10 mouse cellular contexts compared by ENCODE assay signal in the genomic region with DNA sequence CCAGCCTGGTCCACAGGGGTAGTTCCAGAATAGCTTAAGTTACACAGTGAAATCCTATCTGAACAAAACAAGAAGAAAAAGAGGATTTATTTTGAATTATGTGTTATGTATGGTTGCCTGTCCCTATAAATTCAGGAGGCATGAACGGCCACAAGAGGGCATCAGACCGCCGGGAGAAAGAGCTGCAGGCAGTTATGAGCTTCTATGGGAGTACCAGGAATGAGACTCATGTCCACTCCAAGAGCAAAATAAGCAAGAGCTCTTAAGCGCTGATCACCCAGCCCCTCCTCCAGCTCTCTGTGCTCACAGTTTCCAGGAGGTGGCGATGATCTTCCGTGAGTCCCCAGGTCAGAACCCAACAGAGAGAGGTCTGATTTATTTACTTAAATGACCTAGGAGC. TPM values are rescaled to one million over a fixed set of nuclear protein-coding genes. Genes with fewer than 3 reads are reported as not detected.
A peak's percentile ranks its signal among the peaks of the same experiment; 100 is the strongest.
DNase-seq lines count a peak whose midpoint lies in the region; ATAC-seq and TF ChIP-seq lines count a peak whose summit lies in the region.
"Had no signal": no experiment of that assay in that cellular context is flagged by ENCODE, and none has a peak within 500 bp of the region (broad histone marks: within the 10 kb centered on the region; RNA-seq: fewer than 3 reads in every experiment).

No protein-coding gene starts in this region.

- H3K9ac ChIP-seq in intestine, postnatal 0 days (ENCODE audit: low read depth, low read length) = no peak overlapping the region
- H3K9ac ChIP-seq in intestine, embryonic 15.5 days = no peak overlapping the region
- H3K9ac ChIP-seq: embryonic facial prominence, embryonic 12.5 days; limb, embryonic 12.5 days had no signal

- no peaks in the 10 kb centered on the region for H3K36me3 ChIP-seq in intestine, postnatal 0 days (ENCODE audit: control insufficient read depth, insufficient read depth)
- no peaks in the 10 kb centered on the region for H3K36me3 ChIP-seq in intestine, embryonic 15.5 days
- no peaks in the 10 kb centered on the region for H3K36me3 ChIP-seq in C2C12 (ENCODE audit: control insufficient read depth, insufficient read depth)
- H3K36me3 ChIP-seq: embryonic facial prominence, embryonic 12.5 days; limb, embryonic 12.5 days had no signal

- H3K4me2 ChIP-seq in intestine, postnatal 0 days (replicated peaks; ENCODE audit: low read depth) = no peak overlapping the region
- H3K4me2 ChIP-seq in intestine, embryonic 15.5 days (replicated peaks) = no peak overlapping the region
- H3K4me2 ChIP-seq: embryonic facial prominence, embryonic 12.5 days; limb, embryonic 12.5 days had no signal

- H3K79me2 ChIP-seq in C2C12 (ENCODE audit: control insufficient read depth, insufficient read depth) = no peaks in the 10 kb centered on the region

- no peak overlapping the region for H3K4me3 ChIP-seq in intestine, postnatal 0 days (ENCODE audit: low read depth, low read length)
- H3K4me3 ChIP-seq in intestine, embryonic 15.5 days (replicated peaks) = no peak overlapping the region
- H3K4me3 ChIP-seq in C2C12 (ENCODE audit: insufficient read depth, poor library complexity, severe bottlenecking) = no peak overlapping the region
- H3K4me3 ChIP-seq: embryonic facial prominence, embryonic 12.5 days; limb, embryonic 12.5 days had no signal

- peak; percentile 88 for TF ChIP-seq CTCF in intestine, postnatal 0 days (IDR thresholded peaks at IDR 0.05; ENCODE audit: low read depth)
- peak; percentile 31 for TF ChIP-seq CTCF in C2C12 (IDR thresholded peaks at IDR 0.05; ENCODE audit: control insufficient read depth, insufficient read depth, insufficient read length)

- H3K4me1 ChIP-seq in intestine, postnatal 0 days (replicated peaks; ENCODE audit: control insufficient read depth, insufficient read depth, low read length) = no peaks in the 10 kb centered on the region
- no peaks in the 10 kb centered on the region for H3K4me1 ChIP-seq in intestine, embryonic 15.5 days (replicated peaks)
- H3K4me1 ChIP-seq: embryonic facial prominence, embryonic 12.5 days; limb, embryonic 12.5 days had no signal

- no peaks in the 10 kb centered on the region for H3K79me3 ChIP-seq in C2C12 (ENCODE audit: low read depth)

- no peak overlapping the region for H3K27ac ChIP-seq in intestine, postnatal 0 days (ENCODE audit: low read depth, low read length)
- H3K27ac ChIP-seq in intestine, embryonic 15.5 days = no peak overlapping the region
- H3K27ac ChIP-seq: embryonic facial prominence, embryonic 12.5 days; limb, embryonic 12.5 days had no signal

- no peak overlapping the region for H3ac ChIP-seq in C2C12 (ENCODE audit: control insufficient read depth, insufficient read length, low read depth)

- H3K9me3 ChIP-seq in intestine, postnatal 0 days (ENCODE audit: control insufficient read depth) = no peaks in the 10 kb centered on the region
- no peaks in the 10 kb centered on the region for H3K9me3 ChIP-seq in intestine, embryonic 15.5 days
- H3K9me3 ChIP-seq: embryonic facial prominence, embryonic 12.5 days; limb, embryonic 12.5 days had no signal

- peak; percentile 56 for ATAC-seq in intestine, postnatal 0 days
- no peak for ATAC-seq in intestine, embryonic 15.5 days
- ATAC-seq in neutrophil, adult 5-6 weeks (ENCODE audit: extremely low read depth, insufficient number of reproducible peaks, low FRiP score, poor library complexity, severe bottlenecking) = peak; percentile 60

- H3K27me3 ChIP-seq in intestine, postnatal 0 days (replicated peaks; ENCODE audit: control insufficient read depth, insufficient read depth, low read length) = no peaks in the 10 kb centered on the region; the same call in 1 of the 2 replicates
- H3K27me3 ChIP-seq in intestine, embryonic 15.5 days (replicated peaks) = no peaks in the 10 kb centered on the region
- H3K27me3 ChIP-seq in C2C12 (ENCODE audit: control insufficient read depth, insufficient read depth, insufficient read length) = no peaks in the 10 kb centered on the region
- H3K27me3 ChIP-seq: embryonic facial prominence, embryonic 12.5 days; limb, embryonic 12.5 days had no signal

- under 1% methylated on average over 6 of the region's 6 CpGs for WGBS in intestine, postnatal 0 days
- WGBS in intestine, embryonic 15.5 days = 3% methylated on average over 6 of the region's 6 CpGs

- peak; percentile 95 for DNase-seq in ZHBTc4 (ENCODE audit: low read depth, low spot score)
- DNase-seq in embryo, embryonic 11 days = peak; percentile 70
- peak; percentile 73 to 92 for DNase-seq in kidney, postnatal 36 days
- no peak for DNase-seq in frontal cortex, postnatal 14 days (ENCODE audit: low spot score in 2 of 2)

TF ChIP-seq in C2C12, 6 proteins besides CTCF, POLR2A, EP300 and RAD21:
- TF ChIP-seq MAX (IDR thresholded peaks at IDR 0.05) = no peak
- TF ChIP-seq USF1 (IDR thresholded peaks at IDR 0.05; ENCODE audit: low read depth) = no peak
- TF ChIP-seq MYOG (IDR thresholded peaks at IDR 0.05; ENCODE audit: control insufficient read depth, extremely low read depth, insufficient read length) = no peak
- no peak for TF ChIP-seq CEBPB (IDR thresholded peaks at IDR 0.05; ENCODE audit: low read depth)
- no peak for TF ChIP-seq MYOD1 (IDR thresholded peaks at IDR 0.05; ENCODE audit: control insufficient read depth, insufficient read length, low read depth)
TF ChIP-seq in C2C12: peak in this region for 0.

RNA-seq across cellular contexts. Expression of a gene that starts 15.3 kb away (rescaled TPM):
- 1.1 and 1.3 TPM in 2 replicates for polyA plus RNA-seq in intestine, postnatal 0 days (2015; fragmentation: Nextera tagmentation; extraction: Ambion mirVana)
- polyA plus RNA-seq in intestine, embryonic 15.5 days (2015; fragmentation: Nextera tagmentation; extraction: Ambion mirVana) = 2.7 and 3.7 TPM in 2 replicates
- polyA plus RNA-seq in C2C12 (2012; fragmentation: generic; extraction: Trizol) = 15.9 TPM
- total RNA-seq in neutrophil, adult 5-6 weeks (2017) = 0.35 and 0.61 TPM in 2 replicates

RNA-seq across cellular contexts. Expression of a gene that starts 18.4 kb away (rescaled TPM):
- 1.4 and 1.6 TPM in 2 replicates for polyA plus RNA-seq in intestine, postnatal 0 days (2015; fragmentation: Nextera tagmentation; extraction: Ambion mirVana)
- 1.9 and 2.4 TPM in 2 replicates for polyA plus RNA-seq in intestine, embryonic 15.5 days (2015; fragmentation: Nextera tagmentation; extraction: Ambion mirVana)
- 12.5 TPM for polyA plus RNA-seq in C2C12 (2012; fragmentation: generic; extraction: Trizol)
- 63.2 and 69.2 TPM in 2 replicates for total RNA-seq in neutrophil, adult 5-6 weeks (2017)

RNA-seq across cellular contexts. Expression of a gene that starts 40.8 kb away (rescaled TPM):
- polyA plus RNA-seq in intestine, postnatal 0 days (2015; fragmentation: Nextera tagmentation; extraction: Ambion mirVana) = 122 and 123 TPM in 2 replicates
- 79.9 and 93.0 TPM in 2 replicates for polyA plus RNA-seq in intestine, embryonic 15.5 days (2015; fragmentation: Nextera tagmentation; extraction: Ambion mirVana)
- 110 TPM for polyA plus RNA-seq in C2C12 (2012; fragmentation: generic; extraction: Trizol)
- 7.2 and 13.5 TPM in 2 replicates for total RNA-seq in neutrophil, adult 5-6 weeks (2017)

RNA-seq across cellular contexts. Expression of a gene that starts 55.5 kb away (rescaled TPM):
- 7.9 and 8.9 TPM in 2 replicates for polyA plus RNA-seq in intestine, postnatal 0 days (2015; fragmentation: Nextera tagmentation; extraction: Ambion mirVana)
- polyA plus RNA-seq in intestine, embryonic 15.5 days (2015; fragmentation: Nextera tagmentation; extraction: Ambion mirVana) = 12.7 and 12.8 TPM in 2 replicates
- 29.2 TPM for polyA plus RNA-seq in C2C12 (2012; fragmentation: generic; extraction: Trizol)
- total RNA-seq in neutrophil, adult 5-6 weeks (2017) = not detected in 2 replicates

RNA-seq across cellular contexts. Expression of a gene that starts 58.4 kb away (rescaled TPM):
- 391 and 439 TPM in 2 replicates for polyA plus RNA-seq in intestine, postnatal 0 days (2015; fragmentation: Nextera tagmentation; extraction: Ambion mirVana)
- 426 and 480 TPM in 2 replicates for polyA plus RNA-seq in intestine, embryonic 15.5 days (2015; fragmentation: Nextera tagmentation; extraction: Ambion mirVana)
- 690 TPM for polyA plus RNA-seq in C2C12 (2012; fragmentation: generic; extraction: Trizol)
- total RNA-seq in neutrophil, adult 5-6 weeks (2017) = 89.0 and 97.7 TPM in 2 replicates

Comparison
In these comparisons a context has a peak if more than half of its experiments do, and no peak if none do; other contexts are left out.
1. DNase-seq: peak in ZHBTc4 (single experiment), embryo, embryonic 11 days (single experiment) and kidney, postnatal 36 days (2 of 2); none in frontal cortex, postnatal 14 days (0 of 2).